Mouse (Mus musculus) CH12.LX (cell line): ENCODE data around the gene Vwce.
A peak's percentile ranks its signal among the peaks of the same experiment; 100 is the strongest.

ENCODE experiments used
- CTCF ChIP-seq, 2 experiments: IDR thresholded peaks in 1 of 2; conservative IDR thresholded peaks in 1 of 2; 2 replicates each; pipeline ENCODE4 v1.5.1; 2011 to 2012; ENCODE audit warnings: low read depth in 2 of 2, low read length in 2 of 2, improper control_type of control experiment in 1 of 2, inconsistent platforms in 1 of 2, mild to moderate bottlenecking in 1 of 2, moderate library complexity in 1 of 2
- E2F4 ChIP-seq: IDR thresholded peaks from 2 replicates; pipeline ENCODE4 v1.6.1; 2011; ENCODE audit warnings: low read depth, low read length, improper control_type of control experiment; ENCODE audit not compliant: insufficient replicate concordance
- EP300 ChIP-seq: IDR thresholded peaks from 2 replicates; pipeline ENCODE4 v1.6.1; 2011; ENCODE audit warnings: low read length, improper control_type of control experiment
- MAFK ChIP-seq: IDR thresholded peaks from 2 replicates; pipeline ENCODE4 v1.6.1; 2011; ENCODE audit warnings: low read length, improper control_type of control experiment; ENCODE audit not compliant: insufficient replicate concordance
- SIN3A ChIP-seq: IDR thresholded peaks from 2 replicates; pipeline ENCODE4 v1.6.1; 2012; ENCODE audit warnings: low read length, improper control_type of control experiment, inconsistent platforms
- TCF12 ChIP-seq: IDR thresholded peaks from 2 replicates; pipeline ENCODE4 v1.6.1; 2014; ENCODE audit warnings: low read depth, mild to moderate bottlenecking, inconsistent platforms, low read length, improper control_type of control experiment

- TF ChIP-seq EP300 (no peak), SIN3A (peak; percentile 45; the same call in 1 of the 2 replicates), E2F4 (no peak), MAFK (no peak), TCF12 (no peak), CTCF (conservative IDR thresholded peaks at IDR 0.05 in 1 of 2, IDR thresholded peaks at IDR 0.05 in 1 of 2; ENCODE audit: low read depth in 2 of 2, low read length in 2 of 2) (peak in 1 of 2 experiments; percentile 10; a peak in 1 of 4 replicates)
Observed at GRCm38 (mm10) chr19:10603660-10604523, 30.1 kb upstream of the Vwce start.
